In the genomic region with DNA sequence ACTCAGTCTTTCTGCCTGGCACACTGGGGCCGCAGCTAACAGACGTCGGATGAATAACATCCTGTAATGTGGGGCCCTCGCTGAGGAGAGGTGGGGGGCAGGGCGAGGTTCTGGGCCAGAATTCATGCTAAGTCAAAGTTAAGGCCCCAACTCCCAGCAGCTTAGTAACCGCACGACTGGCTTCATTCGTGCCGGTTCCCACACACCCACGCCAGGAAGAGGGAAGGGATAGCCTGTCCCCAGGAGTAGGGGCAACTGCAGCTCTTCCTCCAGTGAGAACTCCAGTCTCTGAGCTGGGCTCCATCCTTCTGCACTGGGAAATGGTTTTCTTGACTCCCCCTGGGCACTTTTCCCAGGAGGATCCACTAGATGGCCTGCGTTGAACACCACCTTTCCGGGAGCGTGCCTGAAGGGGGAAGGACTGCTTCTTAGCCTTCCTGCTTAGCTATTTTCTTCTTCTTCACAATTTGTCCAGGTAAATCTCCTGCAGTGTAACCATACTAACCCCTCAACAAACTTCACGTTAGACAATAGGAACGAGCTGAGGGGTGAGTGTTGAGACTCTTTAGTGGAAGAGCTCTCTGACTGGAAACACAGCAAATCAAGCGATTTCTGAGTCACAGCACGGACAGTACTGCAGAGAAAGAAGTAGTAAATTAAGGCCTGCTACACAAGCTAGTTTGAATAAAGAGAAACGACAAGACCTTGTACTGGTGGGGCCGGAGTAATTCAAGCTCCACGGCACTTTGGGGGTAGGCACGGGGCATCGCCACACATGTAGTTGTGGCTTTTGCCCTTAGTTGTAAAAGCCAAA, we compare ENCODE assay signal across 8 mouse cellular contexts. TPM values are rescaled to one million over a fixed set of nuclear protein-coding genes. Genes with fewer than 3 reads are reported as not detected.
DNase-seq lines count a peak whose midpoint lies in the region; ATAC-seq lines count a peak whose summit lies in the region.

No protein-coding gene starts in this region.

- intact Hi-C loops in gastrocnemius, postnatal 14 days (cut with DNase I; ENCODE audit: low total_unique reads): loop anchor here (10.0 kb wide), 1 partner anchor 143 kb away; the partner anchor contains the start of gene Map4k4

- peak overlapping the region; percentile 1; the same call in 1 of the 2 replicates for H3K4me3 ChIP-seq in macrophage (ENCODE audit: inconsistent target)

- no peaks in the 10 kb centered on the region for H3K36me3 ChIP-seq in macrophage (ENCODE audit: inconsistent target)

- H3K79me2 ChIP-seq in macrophage (ENCODE audit: inconsistent target): no peaks in the 10 kb centered on the region

- 4% methylated on average over 22 of the region's 22 CpGs for WGBS in macrophage (ENCODE audit: missing documents)

- DNase-seq in T-cell, adult 2 months (ENCODE audit: low spot score): peak; percentile 67
- peak; percentile 69 to 81 for DNase-seq in cerebellum, postnatal 25 days
- peak; percentile 56 for DNase-seq in gastrocnemius, postnatal 14 days
- DNase-seq in left cerebral cortex, adult 8-10 months (ENCODE audit: low spot score in 2 of 2): peak; percentile 35 to 45
- peak; percentile 71 for DNase-seq in right cerebral cortex, adult 18-20 months

- peak overlapping the region; percentile 95 for H3K27ac ChIP-seq in macrophage

- ATAC-seq in inflammation-experienced regulatory T-cells, adult 6 months: peak; percentile 83
- ATAC-seq in erythroblast, adult 5-6 weeks (replicated peaks; ENCODE audit: low FRiP score, poor library complexity, severe bottlenecking): no peak

RNA-seq across cellular contexts. Expression of gene Rfx8, which starts 40.6 kb away (rescaled TPM):
- under 1 TPM; 0.10 to 0.18 TPM for total RNA-seq in gastrocnemius, postnatal 14 days (2021)
- not detected for polyA plus RNA-seq in inflammation-experienced regulatory T-cells, adult 6 months (2017; shearing (Covaris generic))
- total RNA-seq in left cerebral cortex, adult 8-10 months (2022): under 1 TPM in 2 of 4 experiments, not detected in 2; 0.17 to 0.32 TPM
- not detected for total RNA-seq in macrophage (2018; cell fraction: chromatin; rRNA removed)
- total RNA-seq in macrophage (2018; cell fraction: cytosol; rRNA removed): under 1 TPM in 1 of 26 experiments, not detected in 25; 0.10 TPM
- total RNA-seq in macrophage (2018; cell fraction: nucleus; rRNA removed): not detected
- polyA plus RNA-seq in macrophage (2018): not detected in 3 replicates
- not detected in 2 replicates for total RNA-seq in erythroblast, adult 5-6 weeks (2015; ENCODE audit: low replicate concordance)
- total RNA-seq in erythroblast, adult 5-6 weeks (2017; ENCODE audit: low replicate concordance): not detected in 2 replicates

RNA-seq across cellular contexts. Expression of gene Gm3646, which starts 43.7 kb away (rescaled TPM):
- total RNA-seq in gastrocnemius, postnatal 14 days (2021): 1 to 10 TPM; 1.6 to 2.2 TPM
- polyA plus RNA-seq in inflammation-experienced regulatory T-cells, adult 6 months (2017; shearing (Covaris generic)): not detected
- total RNA-seq in left cerebral cortex, adult 8-10 months (2022): not detected
- not detected for total RNA-seq in macrophage (2018; cell fraction: chromatin; rRNA removed)
- not detected for total RNA-seq in macrophage (2018; cell fraction: cytosol; rRNA removed)
- not detected for total RNA-seq in macrophage (2018; cell fraction: nucleus; rRNA removed)
- polyA plus RNA-seq in macrophage (2018): not detected in 3 replicates
- not detected in 2 replicates for total RNA-seq in erythroblast, adult 5-6 weeks (2015; ENCODE audit: low replicate concordance)
- not detected in 2 replicates for total RNA-seq in erythroblast, adult 5-6 weeks (2017; ENCODE audit: low replicate concordance)
